Mouse (Mus musculus): Measurements from ENCODE around the gene Aoc3.
"Not testable (repeated sequence)": the region's sequence is repeated elsewhere in the genome, so short reads cannot be mapped to it uniquely, and the experiment has no call there.

Aoc3 gene

DNA sequence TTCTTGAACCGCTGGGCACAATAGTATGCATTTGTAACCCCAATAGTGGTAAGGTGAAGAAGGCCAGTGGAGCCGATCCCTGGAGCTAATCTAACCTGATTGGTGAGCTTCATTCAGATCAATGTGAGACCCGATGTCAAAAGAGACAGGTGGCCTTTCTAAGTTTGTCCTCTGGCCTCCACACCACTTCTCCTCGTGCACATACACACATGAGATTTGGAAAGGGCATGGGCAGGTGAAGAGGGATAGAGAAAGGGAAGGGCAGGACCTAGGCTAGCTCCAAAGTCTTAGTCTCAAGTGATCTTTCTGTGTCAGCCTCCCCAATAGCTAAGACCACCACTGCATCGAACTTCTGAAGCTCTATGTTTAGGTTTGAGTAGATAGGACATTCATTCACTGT is 39.7 kb downstream of the Aoc3 start:
- DNase-seq (ENCODE audit: low read depth, low spot score) = no peak

DNA sequence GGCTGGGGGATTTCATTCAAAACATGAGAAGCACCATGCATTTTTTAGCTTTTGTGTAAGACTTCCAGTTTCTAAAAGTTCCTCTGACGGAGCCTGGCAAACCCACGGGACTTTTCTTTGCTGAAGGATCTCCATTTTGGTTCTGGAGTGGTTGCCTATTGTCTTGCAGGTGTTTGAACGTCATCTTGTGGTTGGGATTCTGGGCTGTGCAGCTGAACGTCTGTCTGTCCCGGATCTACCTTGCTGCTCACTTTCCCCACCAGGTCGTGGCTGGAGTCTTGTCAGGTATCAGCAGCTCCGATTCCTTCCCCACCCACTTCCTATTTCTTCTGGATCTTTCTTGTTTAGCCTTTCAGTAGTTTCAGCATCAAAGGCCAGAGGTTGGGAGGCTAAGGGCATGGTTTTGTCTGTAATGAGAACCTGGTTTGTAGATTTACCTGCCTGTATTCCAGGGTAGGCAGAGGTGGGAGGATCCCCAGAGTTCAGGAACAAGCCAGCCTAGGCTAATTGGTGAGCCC is 44.1 kb downstream of the Aoc3 start:
- DNase-seq (ENCODE audit: low read depth, low spot score) = no peak

DNA sequence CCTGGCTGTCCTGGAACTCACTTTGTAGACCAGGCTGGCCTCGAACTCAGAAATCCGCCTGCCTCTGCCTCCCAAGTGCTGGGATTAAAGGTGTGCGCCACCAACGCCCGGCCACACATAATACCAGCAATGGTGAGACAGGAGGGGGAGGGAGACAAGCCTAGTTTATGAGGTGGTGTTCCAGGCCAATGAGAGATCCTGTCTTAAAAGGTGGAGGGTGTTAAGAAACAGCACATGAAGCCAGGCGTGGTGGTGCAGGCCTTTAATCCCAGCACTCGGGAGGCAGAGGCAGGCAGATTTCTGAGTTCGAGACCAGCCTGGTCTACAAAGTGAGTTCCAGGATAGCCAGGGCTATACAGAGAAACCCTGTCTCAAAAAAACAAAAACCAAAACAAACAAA is 47.8 kb downstream of the Aoc3 start:
- not testable (repeated sequence) for DNase-seq (ENCODE audit: low read depth, low spot score)

DNA sequence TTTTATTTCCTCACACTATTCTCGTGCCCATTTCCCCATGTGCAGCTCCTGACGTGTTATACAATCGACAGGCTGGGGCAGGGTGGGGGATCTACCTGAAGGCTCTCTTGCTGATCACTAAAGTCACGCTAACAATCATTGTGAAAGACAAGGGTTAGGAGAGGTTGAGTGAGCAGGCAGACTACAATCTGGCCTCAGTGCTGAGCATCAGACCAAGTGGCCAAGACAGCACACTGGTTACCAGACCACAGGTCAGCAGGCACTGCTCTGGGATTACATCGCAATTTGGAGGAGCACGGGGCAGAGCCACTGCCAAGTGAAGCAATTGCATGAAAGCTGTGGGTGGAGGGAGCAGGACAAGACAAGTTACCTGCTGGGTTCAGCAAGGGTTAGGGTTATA is 48.5 kb downstream of the Aoc3 start:
- no peak for DNase-seq (ENCODE audit: low read depth, low spot score)

DNA sequence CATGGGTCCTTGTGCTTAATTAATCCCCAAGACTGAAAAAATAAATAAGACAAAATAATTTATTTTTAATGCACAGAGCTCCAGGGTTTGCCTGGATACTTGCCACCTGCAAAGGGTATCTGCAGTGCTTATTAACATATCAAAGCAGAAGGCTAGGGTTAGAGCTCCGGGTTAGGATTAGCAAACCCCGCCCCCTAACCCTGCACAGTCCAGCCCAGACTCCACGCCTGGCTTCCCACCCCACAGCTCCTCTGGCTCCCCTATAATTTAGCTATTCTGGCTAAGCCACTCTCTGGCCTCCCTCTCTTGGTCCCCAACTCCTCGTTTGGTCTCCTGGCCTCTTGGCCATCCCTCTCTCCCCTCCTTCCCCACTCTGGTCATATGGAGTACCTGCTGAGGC is 51.4 kb downstream of the Aoc3 start:
- DNase-seq (ENCODE audit: low read depth, low spot score) = no peak

Data from c-Kit-negative CD71-positive TER-119-positive erythroid progenitor cells, embryonic 14.5 days (primary cell).